Mouse (Mus musculus): Measurements from ENCODE around the gene Cnp.

The Cnp gene

GRCm38 (mm10) chr11:100592346-100593046 is 17.8 kb downstream of the Cnp start:
- no peak for DNase-seq

- no peak for DNase-seq
These were observed 19.9 kb downstream of the Cnp start for GRCm38 (mm10) chr11:100594608-100595007.

GRCm38 (mm10) chr11:100595533-100595932 is 20.8 kb downstream of the Cnp start:
- no peak for DNase-seq

GRCm38 (mm10) chr11:100598074-100598473 is 23.4 kb downstream of the Cnp start:
- DNase-seq, result no peak

GRCm38 (mm10) chr11:100601372-100601771 is 26.7 kb downstream of the Cnp start:
- no peak for DNase-seq

GRCm38 (mm10) chr11:100603155-100603554 is 28.5 kb downstream of the Cnp start:
- no peak for DNase-seq

- DNase-seq, result no peak
These were observed 29.1 kb downstream of the Cnp start for GRCm38 (mm10) chr11:100603813-100604212.

- no peak for DNase-seq
These were observed 29.8 kb downstream of the Cnp start for GRCm38 (mm10) chr11:100604321-100605005.

GRCm38 (mm10) chr11:100605451-100605850 is 30.7 kb downstream of the Cnp start:
- DNase-seq, result no peak

GRCm38 (mm10) chr11:100607121-100607520 is 32.4 kb downstream of the Cnp start:
- no peak for DNase-seq

- peak in 1 of 2 experiments; percentile 27 for DNase-seq
These were observed 34.1 kb downstream of the Cnp start for GRCm38 (mm10) chr11:100608796-100609195.

- DNase-seq, result no peak
These were observed 34.8 kb downstream of the Cnp start for GRCm38 (mm10) chr11:100609355-100609996.

- peak; percentile 38 to 64 for DNase-seq
These were observed 35.4 kb downstream of the Cnp start for GRCm38 (mm10) chr11:100609997-100610680.

GRCm38 (mm10) chr11:100611627-100612026 is 36.9 kb downstream of the Cnp start:
- DNase-seq, result no peak

- DNase-seq, result peak in 1 of 2 experiments; percentile 29
These were observed 38.5 kb downstream of the Cnp start for GRCm38 (mm10) chr11:100613241-100613640.

GRCm38 (mm10) chr11:100616332-100616731 is 41.6 kb downstream of the Cnp start:
- DNase-seq, result no peak

- peak in 1 of 2 experiments; percentile 21 for DNase-seq
These were observed 42.1 kb downstream of the Cnp start for GRCm38 (mm10) chr11:100616836-100617235.

GRCm38 (mm10) chr11:100617480-100617879 is 42.8 kb downstream of the Cnp start:
- DNase-seq, result peak in 1 of 2 experiments; percentile 28

- peak; percentile 74 to 85 for DNase-seq
These were observed 44.2 kb downstream of the Cnp start, which contains the start of gene Nkiras2 for GRCm38 (mm10) chr11:100618761-100619484. Nkiras2 (plus strand) TSS chr11:100619244.

GRCm38 (mm10) chr11:100619485-100619975 is 44.8 kb downstream of the Cnp start:
- peak; percentile 94 to 98 for DNase-seq

GRCm38 (mm10) chr11:100619982-100620381 is 45.3 kb downstream of the Cnp start, which contains the start of gene Dnajc7:
Dnajc7 (minus strand) TSS chr11:100620168.
- no peak for DNase-seq

- peak; percentile 96 to 98 for DNase-seq
These were observed 48.0 kb downstream of the Cnp start for GRCm38 (mm10) chr11:100622714-100623113.

Measured in kidney, postnatal 25 days (tissue).